Mouse (Mus musculus) skeletal muscle tissue, adult 2 months (tissue): Measurements from ENCODE around the gene Tspan15.
A peak's percentile ranks its signal among the peaks of the same experiment; 100 is the strongest.

ENCODE experiments used
- DNase-seq: peaks from one replicate; pipeline ENCODE4 v3.0.0-alpha.2; 2012; ENCODE audit warnings: low read depth, low spot score

Gene Tspan15

DNA sequence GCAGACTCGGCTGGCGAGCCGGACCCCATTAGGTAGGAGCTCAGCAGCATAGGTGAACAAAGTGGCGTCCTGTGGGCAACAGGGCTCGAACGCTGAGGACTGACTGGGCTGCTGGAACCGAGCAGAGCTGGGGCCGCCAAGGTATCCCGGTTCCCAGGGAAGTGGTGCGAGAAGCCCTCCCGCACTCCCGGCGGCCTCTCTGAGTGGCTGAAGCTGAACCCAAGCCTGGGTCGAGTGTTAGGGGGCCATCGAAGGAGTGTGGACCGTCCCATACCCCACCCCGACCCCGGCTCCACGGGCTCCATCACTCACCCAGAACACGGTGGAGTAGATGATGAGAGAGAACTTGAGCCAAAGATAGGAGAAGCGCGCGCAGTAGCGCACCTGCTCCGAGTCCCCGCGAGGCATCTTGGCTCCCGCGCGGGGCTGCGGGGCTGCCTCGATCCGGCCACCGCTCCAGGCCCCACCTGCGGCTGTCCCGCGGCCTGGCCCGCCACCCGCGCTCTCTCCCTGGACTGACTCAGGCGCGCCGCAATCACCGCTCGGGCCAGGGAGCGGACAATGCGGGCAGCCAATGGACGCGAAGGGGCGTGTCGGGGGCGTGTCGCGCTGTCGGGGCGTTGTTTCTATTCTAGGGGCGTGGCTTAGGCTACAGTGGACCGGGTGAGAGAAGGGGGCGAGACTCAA lies at the start of gene Tspan15:
TSS of gene Tspan15 (minus strand) at position 544 of the 687 bp plus-strand sequence.
- DNase-seq, result peak; percentile 80

DNA sequence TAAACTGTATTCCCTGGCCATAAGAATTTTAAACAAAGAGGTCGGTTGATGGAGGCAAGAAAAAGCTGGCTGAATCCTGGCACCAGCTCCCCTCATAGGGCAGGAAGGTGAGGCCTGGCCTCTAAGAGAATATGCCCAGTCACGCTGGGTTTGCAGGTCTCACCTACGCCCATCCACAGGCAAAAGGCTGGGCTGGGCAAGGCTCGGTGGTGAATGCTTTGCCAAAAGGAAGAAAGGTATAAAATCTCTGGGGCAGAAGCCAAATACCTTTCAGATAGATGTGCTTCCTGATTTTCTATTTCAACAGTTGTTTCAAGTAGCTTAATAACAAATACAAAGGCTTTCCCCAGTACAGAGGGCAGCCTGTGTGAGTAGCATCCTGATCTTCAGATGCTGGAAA lies 48.6 kb upstream of the Tspan15 start:
- DNase-seq, result no peak

DNA sequence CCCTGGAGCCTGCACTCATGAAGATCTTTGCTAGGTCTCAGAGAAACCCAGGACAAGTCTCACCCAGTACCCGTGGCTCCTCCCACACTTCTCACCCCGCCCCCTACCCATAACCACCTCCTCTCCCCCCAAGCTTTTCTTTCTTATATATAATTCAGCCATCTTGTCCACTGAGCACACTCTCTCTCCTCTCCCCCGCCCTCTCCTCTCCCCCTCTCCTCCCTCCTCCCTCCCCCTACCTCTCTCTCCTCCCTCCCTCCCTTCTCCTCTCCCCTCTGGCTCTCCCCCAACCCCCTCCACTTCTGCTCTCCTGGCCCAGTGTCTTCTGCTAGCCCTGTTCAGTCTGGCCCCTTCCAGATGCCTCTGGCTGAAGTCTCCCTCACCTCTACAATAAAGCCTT lies 48.0 kb upstream of the Tspan15 start:
- no peak for DNase-seq

DNA sequence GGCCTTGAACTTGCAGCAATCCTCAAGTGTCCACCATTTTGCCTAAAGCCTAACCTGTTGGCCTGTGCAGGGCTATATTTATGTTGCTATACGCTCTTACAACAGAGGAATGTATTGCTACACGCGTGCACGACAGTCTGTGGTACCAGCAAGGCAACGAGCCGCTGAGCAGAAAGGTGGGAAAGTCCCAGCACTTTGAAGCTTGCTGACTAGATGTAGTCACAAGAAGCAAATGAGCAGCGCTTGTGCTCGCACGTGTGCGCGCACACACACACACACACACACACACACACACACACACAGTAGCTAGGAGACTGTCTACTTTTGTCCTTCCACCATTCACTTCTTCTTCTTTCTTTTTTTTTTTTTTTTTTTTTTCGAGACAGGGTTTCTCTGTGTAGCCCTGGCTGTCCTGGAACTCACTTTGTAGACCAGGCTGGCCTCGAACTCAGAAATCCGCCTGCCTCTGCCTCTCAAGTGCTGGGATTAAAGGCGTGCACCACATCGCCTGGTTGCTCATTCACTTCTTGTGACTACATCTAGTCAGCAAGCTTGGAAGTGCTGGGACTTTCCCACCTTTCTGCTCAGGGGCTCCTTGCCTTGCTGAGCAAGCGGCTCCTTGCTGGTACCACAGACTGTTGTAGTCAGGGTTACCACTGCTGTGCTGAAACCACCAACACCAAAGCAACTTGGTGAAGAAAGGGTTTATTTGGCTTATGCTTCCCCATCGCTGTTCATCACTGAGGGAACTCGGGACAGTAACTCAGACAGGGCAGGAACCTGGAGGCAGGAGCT lies 46.6 kb upstream of the Tspan15 start:
- DNase-seq, result no peak

DNA sequence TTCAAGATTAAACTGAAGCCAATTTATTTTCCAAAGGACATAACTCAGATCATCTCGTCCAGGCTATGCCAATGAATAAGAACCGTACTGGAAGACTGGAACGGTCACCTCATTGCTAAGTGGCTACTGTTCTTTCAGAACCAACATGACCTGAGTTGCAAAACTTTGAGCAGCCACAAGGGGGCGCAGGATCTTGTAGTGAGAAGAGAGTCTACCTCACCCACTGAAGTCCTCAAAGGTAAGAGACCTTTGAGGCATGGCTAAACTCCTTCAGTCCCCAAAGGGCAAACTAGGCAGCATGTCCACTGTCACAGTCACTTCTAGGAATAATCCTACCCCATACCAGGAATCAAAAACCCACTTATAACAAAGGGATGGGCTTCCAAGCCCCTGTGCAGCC lies 44.2 kb upstream of the Tspan15 start:
- DNase-seq, result peak; percentile 60

DNA sequence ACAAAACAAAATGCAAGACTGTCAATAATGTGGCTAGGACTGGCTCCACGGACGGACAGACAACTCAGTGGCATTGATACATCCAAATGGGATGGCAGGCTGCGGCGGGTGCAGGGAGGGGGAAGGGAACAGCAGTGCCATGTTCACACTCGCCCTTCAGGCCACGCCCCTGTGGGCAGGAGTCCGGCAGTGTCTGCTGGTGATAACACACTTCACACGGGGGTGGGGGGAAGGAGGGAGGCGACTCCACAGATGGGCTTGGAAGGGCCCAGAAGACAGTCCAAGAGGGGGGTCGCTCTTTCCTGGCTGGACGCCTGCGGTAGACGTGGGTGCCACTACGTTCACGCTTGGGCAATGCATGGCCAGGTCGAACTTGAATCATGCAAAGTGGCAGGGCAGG lies 38.2 kb upstream of the Tspan15 start:
- DNase-seq, result no peak

DNA sequence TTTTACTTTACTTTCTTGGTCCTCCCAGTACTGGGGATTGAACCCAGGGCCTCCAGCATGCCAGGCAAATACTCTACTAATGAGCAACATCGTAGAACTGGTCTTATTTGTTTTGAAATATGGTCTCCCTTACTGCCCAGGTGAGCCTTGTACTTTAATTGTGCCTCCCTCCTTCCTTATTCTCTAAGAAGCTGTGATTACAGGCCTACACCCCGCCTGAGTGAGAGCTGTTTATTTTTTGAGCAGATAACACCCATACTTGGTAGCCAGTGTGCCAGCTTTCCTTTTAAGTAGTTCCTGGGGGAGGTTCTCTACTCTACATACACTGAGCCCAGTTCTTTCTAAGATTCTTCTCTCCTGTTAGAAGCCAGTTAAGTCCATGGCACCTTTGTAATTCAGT lies 33.2 kb upstream of the Tspan15 start:
- no peak for DNase-seq

DNA sequence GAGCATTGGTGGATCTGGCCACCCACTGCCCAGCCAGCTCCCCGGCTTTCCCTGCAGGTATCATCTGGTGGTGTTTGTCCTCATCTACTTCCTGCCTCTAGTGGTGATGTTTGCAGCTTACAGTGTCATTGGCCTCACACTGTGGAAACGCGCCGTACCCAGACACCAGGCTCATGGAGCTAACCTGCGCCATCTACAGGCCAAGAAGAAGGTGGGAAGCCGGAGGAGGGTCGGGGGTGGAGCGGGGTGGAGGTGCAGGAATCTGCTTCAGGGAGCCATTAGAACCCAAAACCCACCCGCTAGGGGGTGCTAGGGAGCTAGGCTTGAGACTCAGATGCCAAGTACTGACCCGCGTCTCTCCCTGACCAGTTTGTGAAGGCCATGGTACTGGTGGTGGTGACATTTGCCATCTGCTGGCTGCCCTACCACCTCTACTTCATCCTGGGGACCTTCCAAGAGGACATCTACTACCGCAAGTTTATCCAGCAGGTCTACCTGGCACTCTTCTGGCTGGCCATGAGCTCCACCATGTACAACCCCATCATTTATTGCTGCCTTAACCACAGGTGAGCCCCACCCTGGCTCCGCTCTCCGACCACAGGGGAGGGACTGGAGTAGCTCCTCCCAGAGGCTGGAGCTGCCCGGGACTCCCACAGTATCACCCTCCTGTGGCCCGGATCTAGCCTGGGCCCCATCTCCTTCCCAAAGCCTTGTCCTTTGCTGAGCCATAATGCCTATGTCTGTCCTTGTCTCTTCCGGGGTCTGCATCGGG lies 30.2 kb upstream of the Tspan15 start:
- peak; percentile 21 for DNase-seq

DNA sequence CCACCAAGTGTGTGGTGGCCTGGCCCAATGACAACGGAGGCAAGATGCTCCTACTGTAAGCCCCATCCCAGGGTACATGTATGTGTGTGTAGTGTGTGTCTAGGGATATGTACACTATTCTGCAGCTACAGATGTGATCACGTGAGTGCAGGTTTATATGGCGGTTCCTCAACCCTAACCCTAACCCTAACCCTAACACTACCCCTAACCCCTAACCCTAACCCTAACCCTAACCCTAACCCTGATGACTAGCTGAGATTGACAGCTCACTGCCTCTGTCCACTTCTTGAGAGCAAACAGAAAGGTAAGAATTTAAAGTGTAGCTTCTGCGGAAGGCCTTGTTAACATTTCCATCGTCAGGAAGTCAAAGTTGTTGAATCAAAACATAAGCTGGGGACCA lies 27.2 kb upstream of the Tspan15 start:
- DNase-seq, result no peak

DNA sequence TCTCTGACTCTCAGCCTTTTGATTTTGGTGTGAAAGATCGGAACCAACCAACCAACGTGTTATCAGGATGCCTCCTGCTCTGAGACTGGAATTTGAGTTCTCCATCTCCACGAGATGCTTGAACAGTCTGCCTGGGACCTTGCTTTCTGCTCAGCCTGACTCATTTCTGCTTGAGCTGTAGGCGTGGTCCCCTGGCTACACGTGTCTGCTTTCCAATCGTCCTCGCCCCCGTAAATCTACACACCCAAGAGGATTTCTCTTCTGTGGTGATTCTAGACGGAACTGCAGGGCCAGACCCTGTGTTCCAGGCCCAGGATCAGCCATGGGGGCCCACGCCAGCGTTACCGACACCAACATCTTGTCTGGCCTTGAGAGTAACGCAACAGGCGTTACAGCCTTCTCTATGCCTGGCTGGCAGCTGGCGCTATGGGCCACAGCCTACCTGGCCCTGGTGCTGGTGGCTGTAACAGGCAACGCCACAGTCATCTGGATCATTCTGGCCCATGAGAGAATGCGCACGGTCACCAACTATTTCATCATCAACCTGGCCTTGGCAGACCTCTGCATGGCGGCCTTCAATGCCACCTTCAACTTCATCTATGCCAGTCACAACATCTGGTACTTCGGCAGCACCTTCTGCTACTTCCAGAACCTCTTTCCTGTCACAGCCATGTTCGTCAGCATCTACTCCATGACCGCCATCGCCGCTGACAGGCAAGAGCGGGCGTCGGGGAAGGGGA lies 21.6 kb upstream of the Tspan15 start:
- DNase-seq, result no peak

DNA sequence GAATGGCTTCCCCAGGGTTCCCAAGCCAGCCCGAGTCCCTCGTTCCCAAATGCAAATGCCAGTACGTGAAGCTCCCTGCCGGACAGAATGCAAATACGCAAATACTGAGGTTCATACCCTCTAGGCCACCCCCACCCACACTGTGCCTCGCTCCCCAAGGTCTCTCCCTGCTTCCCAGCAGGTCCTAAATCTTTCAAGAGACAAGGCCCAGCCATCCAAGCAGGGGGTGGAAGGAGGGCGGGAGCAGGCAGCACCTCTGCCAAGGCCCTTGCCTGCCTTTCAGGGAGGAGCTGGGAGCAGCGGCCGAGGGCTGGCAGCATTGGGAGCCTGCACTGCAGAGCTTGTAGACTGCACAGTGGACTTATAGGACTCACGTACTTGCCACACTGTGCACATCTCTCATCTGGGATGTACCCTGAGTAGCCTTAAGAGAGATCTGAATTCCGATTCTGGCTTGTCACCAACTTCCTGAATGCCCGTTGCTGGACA lies 21.0 kb upstream of the Tspan15 start, which contains the start of gene Tacr2:
TSS of gene Tacr2 (plus strand) at position 439 of the 489 bp plus-strand sequence.
- no peak for DNase-seq

DNA sequence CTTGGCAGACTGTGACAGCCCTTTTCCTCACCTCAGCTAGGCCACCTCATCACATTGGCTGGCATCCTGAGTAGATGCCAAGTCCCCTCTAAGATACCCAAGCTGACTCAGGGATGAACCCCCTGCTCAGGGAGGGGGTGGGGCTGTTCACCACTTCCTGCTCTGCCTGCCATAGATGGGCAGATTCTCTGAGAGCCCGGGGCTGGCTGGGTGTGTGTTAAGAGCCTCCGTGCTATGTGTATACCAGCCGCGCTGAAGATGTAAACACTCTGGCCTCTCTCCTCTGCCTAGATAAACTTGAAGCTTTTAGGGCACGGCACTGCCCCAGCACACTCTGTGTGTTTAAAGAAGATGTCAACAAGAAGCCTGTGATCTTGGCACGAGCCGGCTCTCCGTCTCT lies 16.8 kb upstream of the Tspan15 start:
- no peak for DNase-seq

DNA sequence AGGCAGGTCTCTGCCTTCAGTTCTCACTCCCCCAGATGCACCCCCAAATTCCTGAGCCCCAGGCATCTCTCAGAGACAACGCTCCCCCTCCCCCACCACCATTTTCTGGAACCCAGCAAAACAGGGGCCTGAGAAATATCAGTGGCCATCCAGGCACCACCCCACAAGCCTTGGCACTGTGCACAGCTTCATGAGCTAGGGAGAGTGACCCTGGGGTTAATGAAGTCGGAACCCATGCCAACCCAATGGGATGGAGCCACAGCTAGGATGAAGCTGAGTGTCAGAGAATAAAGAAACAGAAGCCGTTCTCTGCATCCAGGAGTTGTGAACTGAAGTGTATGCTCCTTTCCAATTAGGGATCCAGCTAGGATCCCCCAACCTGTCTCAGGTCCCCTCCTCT lies 16.1 kb upstream of the Tspan15 start:
- DNase-seq, result no peak

DNA sequence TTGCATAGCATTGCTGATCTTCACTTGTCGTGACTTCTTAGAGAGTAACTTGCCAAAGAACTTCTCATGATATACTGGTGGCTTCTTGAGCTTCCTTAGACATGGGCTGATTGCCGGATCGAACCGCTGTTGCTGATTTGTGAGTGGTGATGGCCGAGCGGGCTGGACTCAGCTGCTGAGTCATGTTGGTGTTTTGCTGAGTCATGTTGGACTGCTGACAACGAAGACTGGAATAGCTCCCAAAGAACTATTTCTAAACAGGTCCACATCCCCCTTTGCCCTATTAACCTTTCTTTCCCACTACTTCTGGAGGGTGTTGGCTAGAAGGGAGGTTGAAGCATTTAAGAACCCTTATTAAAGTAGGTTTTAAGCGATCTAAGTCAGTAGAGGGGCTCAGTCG lies 13.0 kb upstream of the Tspan15 start:
- DNase-seq, result no peak

DNA sequence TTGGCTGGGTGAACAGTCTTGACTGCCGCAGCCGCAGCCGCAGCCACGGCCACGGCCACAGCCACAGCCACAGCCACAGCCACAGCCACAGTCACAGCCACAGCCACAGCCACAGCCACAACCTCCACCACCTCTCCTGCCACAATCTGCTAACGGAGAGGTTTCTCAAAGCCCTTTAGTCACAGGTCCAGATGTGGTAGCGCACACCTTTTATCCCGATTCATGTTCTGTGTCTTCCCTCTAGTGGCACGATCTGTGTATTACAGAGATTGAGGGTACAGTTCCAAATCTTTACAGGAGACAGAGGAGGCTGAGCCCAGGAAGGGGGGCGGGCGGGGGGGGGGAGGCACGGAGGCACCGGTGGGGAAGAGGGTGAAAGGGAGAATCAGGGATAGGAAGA lies 11.8 kb upstream of the Tspan15 start:
- DNase-seq, result peak; percentile 40

DNA sequence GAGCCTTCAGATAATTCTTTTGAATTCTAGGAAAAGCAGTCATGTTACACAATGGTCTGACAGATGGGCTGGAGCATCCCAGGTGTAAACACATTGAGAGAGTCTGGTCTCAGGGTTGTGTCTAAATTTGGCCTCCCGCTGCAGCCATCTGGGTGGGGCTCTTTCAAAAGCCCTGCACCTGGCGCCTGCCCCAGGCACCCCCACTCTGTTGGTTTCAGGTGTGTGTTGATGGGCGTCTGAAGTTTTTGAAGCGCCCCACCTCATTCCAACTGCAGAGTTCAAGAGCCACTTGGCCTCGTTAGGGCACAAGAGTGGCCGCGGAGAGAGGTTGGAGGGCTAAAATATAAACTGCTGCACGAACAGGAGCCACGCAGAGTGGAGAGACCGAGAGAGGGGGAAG lies 11.3 kb upstream of the Tspan15 start:
- no peak for DNase-seq

DNA sequence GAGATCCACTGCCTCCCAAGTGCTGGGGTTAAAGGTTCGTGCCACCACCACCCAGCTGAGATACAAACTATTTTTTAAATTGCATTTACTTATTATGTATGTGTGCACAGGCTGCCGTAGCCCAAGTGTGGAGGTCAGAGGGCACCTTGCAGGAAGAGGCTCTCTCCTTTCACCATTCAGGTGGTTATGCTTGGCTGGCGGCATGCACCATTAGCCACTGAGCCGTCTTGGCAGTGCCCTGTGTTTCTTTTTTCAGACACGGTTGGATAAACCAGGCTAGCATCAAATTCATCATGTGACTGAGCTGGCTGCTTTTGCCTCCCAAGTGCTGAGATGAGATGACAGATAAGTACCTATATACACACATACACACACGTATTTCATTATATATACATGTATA lies 8.2 kb upstream of the Tspan15 start:
- DNase-seq, result peak; percentile 91

DNA sequence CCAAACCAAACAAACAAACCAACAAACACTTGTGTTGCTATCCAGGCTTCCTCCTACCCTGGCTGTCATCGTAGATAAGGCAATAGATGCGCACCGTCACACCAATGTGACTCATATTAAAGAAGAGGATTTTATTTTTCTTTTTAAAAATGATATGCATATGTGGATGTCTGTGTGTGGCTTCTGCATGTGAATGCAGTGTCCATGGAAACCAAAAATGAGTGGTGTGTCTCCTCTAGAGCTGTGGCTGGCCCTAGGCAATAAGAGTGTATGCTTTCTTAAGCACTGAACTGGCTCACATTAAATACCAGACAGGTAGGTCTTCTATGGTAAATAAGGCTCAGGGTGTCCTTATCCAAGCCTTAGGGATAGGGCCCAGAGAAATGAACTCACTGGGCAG lies 7.6 kb upstream of the Tspan15 start:
- no peak for DNase-seq

DNA sequence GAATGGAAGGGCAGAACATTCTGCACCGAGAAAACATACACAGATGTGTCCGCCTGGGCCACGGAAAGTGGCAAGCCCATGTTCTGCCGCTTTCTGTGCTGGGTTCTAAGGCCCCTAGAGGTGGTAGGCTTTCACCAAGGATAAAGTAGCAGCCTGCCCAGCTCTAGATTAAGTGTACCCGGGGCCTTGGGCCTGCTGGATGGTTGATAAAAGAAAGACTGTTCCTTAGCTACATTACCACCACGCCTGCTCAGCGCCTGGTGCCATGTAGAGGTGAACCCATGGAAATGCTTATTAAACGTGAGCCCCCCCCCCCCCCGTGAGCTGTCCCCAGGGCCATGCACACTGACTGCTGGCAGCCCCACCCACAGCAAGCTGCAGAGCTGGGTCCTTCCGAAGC lies 6.2 kb upstream of the Tspan15 start:
- no peak for DNase-seq

DNA sequence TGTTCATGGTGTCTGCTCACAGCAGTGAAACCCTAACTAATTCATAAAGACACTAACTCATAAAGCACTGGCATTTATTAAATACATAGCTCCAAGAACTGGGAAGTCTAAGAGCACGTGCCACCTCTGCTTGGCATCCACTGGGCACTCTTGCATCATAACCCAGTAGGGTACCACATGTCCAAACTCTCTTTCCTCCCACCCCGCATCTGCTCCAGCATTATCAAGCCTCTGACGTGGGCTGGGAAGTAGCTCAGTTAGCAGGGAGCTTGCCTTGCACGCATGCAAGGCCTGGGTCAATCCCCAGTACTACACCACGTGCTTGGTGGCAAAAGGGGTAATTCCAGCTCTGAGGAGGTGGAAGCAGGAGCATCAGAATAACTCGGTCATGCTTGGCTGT lies 5.1 kb upstream of the Tspan15 start:
- DNase-seq, result no peak

DNA sequence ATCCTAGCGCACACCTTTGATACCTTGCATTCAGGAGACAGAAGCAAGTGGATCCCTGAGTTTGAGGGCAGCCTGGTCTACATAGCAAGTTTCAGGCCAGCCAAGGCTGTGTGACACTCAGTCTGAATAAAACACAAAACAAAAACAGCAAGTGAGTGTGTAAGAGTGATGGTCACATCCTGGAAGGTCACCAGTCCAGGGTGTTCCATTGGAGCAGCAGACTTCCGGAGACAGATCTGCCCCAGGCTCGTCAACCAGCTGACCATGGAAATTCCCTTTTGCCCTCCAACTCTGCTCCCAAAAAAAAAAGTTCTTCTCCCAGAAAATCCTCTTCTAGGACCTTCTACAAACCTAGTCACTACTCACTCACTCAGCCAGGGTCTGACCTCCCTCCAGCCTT lies 760 bp upstream of the Tspan15 start:
- no peak for DNase-seq

DNA sequence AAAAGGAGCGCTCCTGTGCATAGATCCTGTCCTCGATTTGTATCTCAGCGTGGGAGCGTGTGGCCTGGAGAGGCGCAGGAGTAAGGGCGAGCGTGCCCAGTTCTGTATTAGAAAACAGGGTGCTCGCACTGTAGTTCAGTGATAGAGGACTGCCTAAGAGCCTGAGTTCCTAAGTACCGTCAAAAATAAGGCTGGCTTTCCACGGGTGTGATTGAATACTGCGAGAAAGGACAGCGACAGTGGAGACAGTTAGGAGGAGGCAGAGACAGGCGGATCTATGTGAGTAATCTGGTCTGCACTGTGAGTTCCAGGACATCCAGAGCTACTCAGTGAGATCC lies 313 bp upstream of the Tspan15 start:
- no peak for DNase-seq
